Mouse (Mus musculus) gastrocnemius, postnatal 14 days (tissue): ENCODE measurements around the gene Gm37240. TPM values are rescaled to one million over a fixed set of nuclear protein-coding genes. Genes with fewer than 3 reads are reported as not detected.

Experiments
- DNase-seq: peaks from one replicate; pipeline ENCODE4 v3.0.0; 2021; ENCODE audit warnings: mixed read lengths
- intact Hi-C: fragments of 180-260 bp; cut with DNase I; formaldehyde crosslinking; loops from one replicate; pipeline ENCODE4 v1.15.1; 2025; ENCODE audit warnings: low total_unique reads
- total RNA-seq, 2 experiments: library from RNA; stranded (reverse); gene quantifications; 2 replicates each; pipeline ENCODE4 v1.2.3; 2021

Gm37240 gene
- total RNA-seq, 2 experiments from 2014 or later: 32.3 to 43.3 TPM

- intact Hi-C loops: no loop called here
- DNase-seq: no peak
These were observed 111.2 kb downstream of the Gm37240 start for GRCm38 (mm10) chr3:85776126-85776525.

DNA sequence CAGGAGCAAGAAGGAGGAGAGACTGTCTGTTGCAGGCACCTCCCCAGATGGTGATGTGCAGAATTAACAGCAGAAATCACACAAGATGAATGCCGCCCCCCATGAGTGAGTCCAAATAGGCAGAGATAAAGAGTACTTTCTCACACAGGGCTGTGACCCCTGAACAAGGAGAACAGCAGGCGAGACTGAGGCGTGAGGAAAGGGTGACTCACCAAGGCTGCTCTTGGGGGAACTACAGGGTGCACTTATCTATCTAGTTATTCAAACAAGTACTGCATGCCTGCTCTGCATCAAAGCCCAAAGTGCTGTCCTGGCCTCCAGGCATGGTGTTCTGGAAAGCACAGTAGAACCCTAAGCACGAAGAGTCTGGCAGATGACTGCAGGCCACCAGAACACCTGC, 113.4 kb downstream of the Gm37240 start:
- intact Hi-C loops: no loop called here

GRCm38 (mm10) chr3:85773425-85773824, 113.9 kb downstream of the Gm37240 start:
- no peak for DNase-seq
- intact Hi-C loops: no loop called here

More for the DNA sequence above, 113.4 kb downstream of the Gm37240 start:
- no peak for DNase-seq

DNA sequence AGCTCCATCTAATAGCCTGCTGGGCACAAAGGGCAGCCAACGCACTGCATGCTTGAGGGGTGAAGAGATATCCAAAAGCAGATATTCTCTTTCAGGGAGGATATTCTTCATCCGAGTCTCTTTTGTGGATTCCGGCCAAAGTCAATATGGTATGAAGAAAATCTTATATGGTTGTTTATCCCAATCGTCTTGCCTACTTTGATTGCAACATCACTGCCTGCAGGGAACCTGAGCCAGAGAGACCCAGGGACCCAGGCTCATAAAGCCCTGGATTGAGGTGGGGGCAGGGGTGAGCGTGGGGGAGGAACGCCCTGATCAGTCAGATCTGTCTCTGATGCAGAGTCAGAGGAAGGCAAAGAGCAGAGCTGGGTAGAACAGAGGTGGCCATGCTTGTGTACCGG, 122.4 kb downstream of the Gm37240 start:
- DNase-seq: no peak
- intact Hi-C loops: no loop called here

- intact Hi-C loops: no loop called here
- DNase-seq: no peak
These were observed 123.1 kb downstream of the Gm37240 start for GRCm38 (mm10) chr3:85764008-85764834.

DNA sequence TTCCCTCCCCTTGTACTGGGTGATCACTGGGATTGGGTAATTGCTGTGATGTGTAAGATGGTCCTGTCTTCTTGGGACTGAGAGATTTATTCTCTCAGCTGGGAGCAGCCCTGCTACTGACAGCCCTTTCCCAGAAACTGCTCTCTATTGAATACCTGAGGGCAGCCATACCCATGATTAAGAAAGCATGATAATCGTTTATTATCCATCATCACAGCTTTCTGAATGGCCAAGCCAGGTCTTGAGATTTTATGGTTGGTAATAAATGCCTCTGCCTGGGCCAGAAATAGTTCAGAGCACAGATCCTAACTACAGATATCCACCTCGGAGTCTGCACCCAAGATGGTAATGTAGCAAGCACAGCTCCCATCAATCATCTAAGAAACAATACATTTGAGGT, 129.4 kb downstream of the Gm37240 start:
- intact Hi-C loops: no loop called here
- no peak for DNase-seq

DNA sequence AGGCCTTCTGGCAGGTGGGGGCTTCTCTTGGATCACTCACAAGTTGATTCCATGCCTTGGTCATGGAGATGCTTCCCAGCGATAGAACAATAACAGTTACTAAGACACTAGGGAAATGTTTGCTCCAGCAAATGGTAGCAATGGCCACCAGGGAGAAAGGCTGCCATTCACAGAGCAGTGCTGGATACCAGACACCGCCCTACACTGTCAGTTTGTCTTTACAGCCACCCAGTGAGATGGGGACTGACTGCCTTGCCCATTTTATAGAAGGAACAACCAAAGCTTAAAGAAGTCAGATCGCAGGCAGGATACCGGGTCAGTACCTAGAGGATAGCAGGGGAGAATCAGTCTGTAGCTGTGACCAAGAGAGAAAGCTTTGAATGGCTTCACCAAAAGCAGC, 129.9 kb downstream of the Gm37240 start:
- no peak for DNase-seq
- intact Hi-C loops: no loop called here

DNA sequence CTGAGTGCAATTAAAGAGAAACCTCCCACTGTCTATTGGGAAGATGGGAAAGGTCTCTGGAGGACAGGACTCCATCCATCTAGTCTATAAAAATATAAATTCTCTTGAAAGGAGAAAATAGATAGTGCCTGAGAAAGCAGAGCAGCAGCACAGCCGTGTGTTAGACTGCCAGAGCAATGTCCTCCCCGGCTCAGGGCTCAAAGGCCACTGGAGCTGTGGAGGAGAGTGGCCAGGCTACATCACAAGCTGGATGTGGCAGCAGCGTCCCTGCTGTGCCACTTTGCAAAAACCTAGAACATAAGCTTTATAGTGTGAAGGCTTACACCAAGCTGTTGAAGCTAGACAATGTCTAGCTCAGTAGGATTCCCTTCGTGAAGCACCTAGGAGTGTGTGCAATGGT, 138.0 kb downstream of the Gm37240 start:
- intact Hi-C loops: no loop called here
- DNase-seq: no peak

DNA sequence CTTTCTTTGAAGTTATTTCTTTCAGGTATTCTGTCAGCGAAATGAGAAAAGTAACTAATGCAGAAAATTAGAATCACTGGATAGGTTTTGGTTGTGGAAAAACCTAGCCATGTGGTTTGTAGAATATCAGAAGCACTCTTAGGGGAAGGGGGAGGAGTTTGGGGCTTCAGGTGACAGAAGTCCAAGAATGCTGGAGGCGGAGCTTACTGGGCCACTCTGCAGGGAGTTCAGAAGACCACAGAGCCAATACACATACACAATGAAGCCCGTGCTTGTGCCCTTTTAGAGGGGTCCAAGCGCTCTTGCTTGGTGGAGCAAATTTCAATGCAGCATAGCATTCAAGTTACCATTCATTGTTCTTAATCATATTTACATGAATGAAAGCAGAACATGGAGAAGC, 138.5 kb downstream of the Gm37240 start:
- no peak for DNase-seq
- intact Hi-C loops: no loop called here

GRCm38 (mm10) chr3:85746116-85746515, 141.2 kb downstream of the Gm37240 start:
- intact Hi-C loops: no loop called here
- DNase-seq: no peak

GRCm38 (mm10) chr3:85741767-85742166, 145.6 kb downstream of the Gm37240 start:
- intact Hi-C loops: loop anchor here (1.0 kb wide), 1 partner anchor 48 kb away; no protein-coding TSS in a partner anchor
- no peak for DNase-seq

DNA sequence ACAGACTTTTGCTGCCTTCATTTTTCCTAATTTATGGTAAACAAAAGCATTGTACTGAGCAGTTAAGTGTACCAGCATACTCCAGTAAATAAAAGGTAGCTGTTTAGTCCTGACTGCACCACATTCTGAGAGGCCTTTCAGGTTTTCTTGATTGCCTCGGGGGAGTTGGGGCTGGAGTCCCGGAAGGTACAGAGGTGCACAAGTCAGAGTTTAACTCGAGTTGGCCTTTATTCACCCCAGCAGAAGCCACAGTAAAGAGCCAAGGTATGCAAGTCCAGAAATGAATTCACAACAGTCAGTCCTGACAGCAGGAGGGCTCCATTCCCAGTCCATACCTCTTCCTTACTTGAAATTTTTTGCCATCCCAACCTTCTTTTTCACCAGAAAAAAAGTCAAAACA, 148.7 kb downstream of the Gm37240 start:
- no peak for DNase-seq
- intact Hi-C loops: no loop called here

DNA sequence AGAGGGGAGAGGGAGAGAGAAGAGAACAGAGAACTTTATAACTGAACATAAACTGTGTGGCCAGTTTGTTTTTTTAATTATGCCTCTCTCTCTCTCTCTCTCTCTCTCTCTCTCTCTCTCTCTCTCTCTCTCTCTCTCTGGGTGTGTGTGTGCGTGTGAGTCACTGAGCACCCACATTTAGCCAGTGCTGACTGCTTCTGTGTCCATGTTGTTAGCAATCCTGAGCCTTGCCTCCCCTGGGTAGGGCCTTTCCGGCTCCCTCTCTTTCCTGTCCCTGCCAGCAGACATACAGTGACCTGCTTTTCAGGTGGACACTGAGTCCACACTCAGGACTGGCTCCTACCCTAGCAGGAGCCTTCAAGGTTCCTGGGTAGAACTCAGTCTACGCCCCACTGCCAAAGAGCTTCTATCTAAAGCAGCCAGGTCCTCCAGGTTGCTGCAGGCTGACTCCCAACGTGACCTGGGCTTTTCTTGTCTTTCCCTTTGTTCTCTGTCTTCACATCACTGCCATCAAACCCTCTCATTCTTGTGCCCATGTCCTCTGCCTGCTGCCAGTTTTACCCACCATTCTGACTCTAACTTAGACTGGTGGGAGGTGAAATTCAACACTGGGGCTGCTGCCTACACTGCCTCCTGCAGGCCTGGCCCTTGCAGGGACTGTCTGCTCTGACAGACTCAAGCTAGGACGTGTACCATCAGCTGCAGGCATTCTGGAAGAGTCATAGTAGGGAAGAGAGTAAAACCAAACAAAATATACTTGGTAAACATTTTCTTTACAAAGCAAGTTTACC, 153.2 kb downstream of the Gm37240 start:
- intact Hi-C loops: no loop called here
- DNase-seq: no peak

- intact Hi-C loops: no loop called here
- no peak for DNase-seq
These were observed 160.1 kb downstream of the Gm37240 start for GRCm38 (mm10) chr3:85727171-85727570.

- intact Hi-C loops: no loop called here
- no peak for DNase-seq
These were observed 161.3 kb downstream of the Gm37240 start for GRCm38 (mm10) chr3:85725971-85726370.

GRCm38 (mm10) chr3:85725110-85725509, 162.2 kb downstream of the Gm37240 start:
- no peak for DNase-seq
- intact Hi-C loops: no loop called here

GRCm38 (mm10) chr3:85722581-85722980, 164.7 kb downstream of the Gm37240 start:
- no peak for DNase-seq
- intact Hi-C loops: no loop called here

- intact Hi-C loops: no loop called here
- no peak for DNase-seq
These were observed 171.5 kb downstream of the Gm37240 start for GRCm38 (mm10) chr3:85715764-85716297.

DNA sequence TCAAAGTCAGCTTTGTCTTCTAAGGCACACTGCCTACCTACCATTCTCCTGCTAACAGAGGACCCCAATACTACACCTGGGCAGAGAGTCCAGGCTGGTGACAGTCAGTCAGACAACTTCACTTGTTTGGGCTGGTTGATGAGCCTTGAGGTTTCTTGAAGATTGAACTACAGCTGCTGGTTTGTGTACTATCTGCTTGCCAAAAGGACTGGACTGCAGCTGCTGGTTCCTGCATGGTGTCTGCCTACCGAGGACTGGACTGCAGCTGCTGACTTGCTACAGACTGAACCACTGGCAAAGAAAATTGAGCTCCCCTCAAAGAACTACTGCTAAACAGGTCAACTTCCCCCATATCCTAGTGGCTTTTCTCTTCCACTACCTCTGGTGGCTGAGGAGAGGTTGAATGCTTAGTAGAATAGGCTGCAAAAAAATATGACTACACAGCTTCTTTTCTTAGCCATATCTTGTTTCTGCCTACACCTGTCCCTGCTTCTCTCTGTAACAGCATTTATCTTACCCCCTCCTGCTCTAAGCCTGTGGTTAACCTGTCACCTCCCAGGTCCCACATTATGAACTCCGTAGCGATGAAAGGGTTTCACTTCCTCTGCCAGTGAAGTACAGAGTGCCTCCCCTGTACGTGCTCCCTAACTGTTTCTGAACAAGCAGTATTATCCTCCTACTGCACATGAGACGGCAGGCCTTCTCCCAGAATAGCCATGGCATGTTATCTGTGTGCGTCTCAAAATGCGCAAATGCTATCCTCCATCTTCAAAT, 173.2 kb downstream of the Gm37240 start:
- intact Hi-C loops: no loop called here
- no peak for DNase-seq

DNA sequence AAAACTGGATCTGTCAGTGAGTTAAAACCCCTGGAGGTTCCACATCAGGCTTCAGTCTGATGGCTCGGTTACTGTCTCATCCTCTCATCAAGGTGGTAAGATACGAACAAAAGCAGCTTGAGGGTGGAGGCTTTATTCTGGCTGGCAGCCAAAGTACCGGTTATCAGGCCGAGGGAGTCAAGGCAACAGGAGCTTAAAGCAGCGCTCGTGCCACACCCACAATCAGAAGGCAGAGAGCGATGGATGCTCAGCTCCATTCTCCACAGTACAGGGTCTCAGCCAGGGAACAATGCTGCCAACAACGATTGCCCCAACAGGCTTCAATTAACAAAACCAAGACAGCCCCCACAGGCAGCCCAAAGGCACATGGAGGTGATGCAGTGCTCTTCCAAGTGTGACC, 176.6 kb downstream of the Gm37240 start:
- intact Hi-C loops: no loop called here
- no peak for DNase-seq
